8 mouse cellular contexts compared by ENCODE assay signal in the genomic region with DNA sequence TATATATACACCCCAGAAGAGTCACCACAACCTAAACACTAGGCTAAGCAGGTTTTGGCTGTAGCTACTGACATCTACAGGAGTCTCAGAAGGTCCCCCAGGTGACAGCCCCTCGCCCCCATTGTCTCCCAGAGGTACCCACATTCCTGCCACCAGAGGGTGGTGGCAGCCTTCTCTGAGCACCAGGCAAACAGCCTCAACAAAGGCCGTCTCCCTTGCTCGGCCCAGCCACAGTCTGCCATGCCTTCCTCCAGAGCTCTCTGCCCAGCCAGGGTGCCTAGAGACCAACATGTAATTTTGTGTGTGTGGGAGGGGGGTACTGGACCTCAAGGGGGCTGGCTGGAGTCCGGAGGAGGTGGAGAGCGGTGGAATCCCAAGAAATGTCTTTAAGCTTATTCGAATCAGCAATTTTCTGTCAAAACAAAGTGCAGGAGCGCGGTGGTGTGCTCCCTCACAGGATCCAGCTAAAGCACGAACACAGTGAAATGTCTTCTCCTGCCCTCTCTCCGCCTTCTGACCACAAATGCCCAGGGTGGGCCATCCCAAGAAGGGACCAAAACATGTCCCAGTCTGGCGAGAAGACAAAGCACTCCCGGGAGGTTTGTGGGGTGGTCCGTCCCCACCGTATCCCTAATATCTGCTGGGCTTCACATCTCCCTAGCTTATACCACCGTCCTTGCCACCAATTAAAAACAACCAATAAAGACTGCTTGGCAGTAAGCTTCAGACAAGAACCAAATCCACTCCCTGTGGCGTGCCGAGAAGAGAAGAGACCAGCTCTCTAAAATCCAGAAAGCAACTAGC.
DNase-seq lines count a peak whose midpoint lies in the region; ATAC-seq lines count a peak whose summit lies in the region.

No protein-coding gene starts in this region.

- whole genome bisulfite sequencing in embryonic facial prominence, embryonic 13.5 days, result 11% methylated on average over 17 of the region's 17 CpGs
- WGBS in limb, embryonic 11.5 days, result 12% methylated on average over 17 of the region's 17 CpGs
- 20% methylated on average over 17 of the region's 17 CpGs for WGBS in midbrain, embryonic 13.5 days

- intact Hi-C loops in left cerebral cortex, postnatal 4 days (cut with DNase I), result loop anchor here (5.0 kb wide), 1 partner anchor 128 kb away; no protein-coding TSS in a partner anchor
- intact Hi-C loops in heart, postnatal 14 days (cut with DNase I), result loop anchor here (1.0 to 2.0 kb wide), 3 partner anchors 41 to 128 kb away; no protein-coding TSS in a partner anchor

- H3K9me3 ChIP-seq in embryonic facial prominence, embryonic 13.5 days, result no peaks in the 10 kb centered on the region
- H3K9me3 ChIP-seq in limb, embryonic 11.5 days (ENCODE audit: control insufficient read depth, low read length), result no peaks in the 10 kb centered on the region
- no peaks in the 10 kb centered on the region for H3K9me3 ChIP-seq in midbrain, embryonic 13.5 days

- peak overlapping the region; percentile 95 for H3K27ac ChIP-seq in embryonic facial prominence, embryonic 13.5 days
- peak overlapping the region; percentile 94 for H3K27ac ChIP-seq in limb, embryonic 11.5 days (replicated peaks; ENCODE audit: low read depth, low read length)
- H3K27ac ChIP-seq in midbrain, embryonic 13.5 days, result peak overlapping the region; percentile 54

- H3K36me3 ChIP-seq in embryonic facial prominence, embryonic 13.5 days, result no peaks in the 10 kb centered on the region
- no peaks in the 10 kb centered on the region for H3K36me3 ChIP-seq in limb, embryonic 11.5 days (ENCODE audit: control insufficient read depth, insufficient read depth, low read length)
- no peaks in the 10 kb centered on the region for H3K36me3 ChIP-seq in midbrain, embryonic 13.5 days

- ATAC-seq in embryonic facial prominence, embryonic 13.5 days (ENCODE audit: insufficient number of reproducible peaks, insufficient read depth, low FRiP score, low TSS enrichment, low read depth), result no peak; the same call in 1 of the 2 replicates
- ATAC-seq in limb, embryonic 11.5 days (ENCODE audit: insufficient number of reproducible peaks, low FRiP score, low TSS enrichment, low read depth), result no peak
- peak; percentile 65 for ATAC-seq in midbrain, embryonic 13.5 days

- peak; percentile 70 for DNase-seq in left cerebral cortex, postnatal 4 days
- no peak for DNase-seq in left cerebral cortex, adult 18-20 months (ENCODE audit: low spot score in 2 of 2)
- DNase-seq in heart, postnatal 14 days, result peak; percentile 74 to 79
- peak; percentile 88 for DNase-seq in limb, embryonic 11.5 days (ENCODE audit: low spot score)
- peak; percentile 50 to 72 for DNase-seq in urinary bladder, postnatal 36 days (ENCODE audit: low spot score in 2 of 2)
- no peak for DNase-seq in natural killer cell, adult 2 months (ENCODE audit: low spot score in 2 of 2)

- no peaks in the 10 kb centered on the region for H3K27me3 ChIP-seq in embryonic facial prominence, embryonic 13.5 days
- H3K27me3 ChIP-seq in limb, embryonic 11.5 days (ENCODE audit: control insufficient read depth, insufficient read depth, low read length), result no peaks in the 10 kb centered on the region
- H3K27me3 ChIP-seq in midbrain, embryonic 13.5 days, result 0 out of 2 replicates have a peak, but pooled peaks cover 3% of the 10 kb centered on the region

- peaks cover 96% of the 10 kb centered on the region for H3K4me1 ChIP-seq in embryonic facial prominence, embryonic 13.5 days
- peaks cover 67% of the 10 kb centered on the region for H3K4me1 ChIP-seq in limb, embryonic 11.5 days (ENCODE audit: control insufficient read depth, insufficient read depth, low read length)
- H3K4me1 ChIP-seq in midbrain, embryonic 13.5 days (replicated peaks), result peaks cover 47% of the 10 kb centered on the region

- peak overlapping the region; percentile 15 for H3K4me3 ChIP-seq in embryonic facial prominence, embryonic 13.5 days
- no peak overlapping the region for H3K4me3 ChIP-seq in limb, embryonic 11.5 days (ENCODE audit: low read depth, low read length)
- H3K4me3 ChIP-seq in midbrain, embryonic 13.5 days (replicated peaks), result no peak overlapping the region

- peak overlapping the region; percentile 64 for H3K9ac ChIP-seq in embryonic facial prominence, embryonic 13.5 days
- peak overlapping the region; percentile 49 for H3K9ac ChIP-seq in limb, embryonic 11.5 days (ENCODE audit: low read length)
- H3K9ac ChIP-seq in midbrain, embryonic 13.5 days (replicated peaks), result peak overlapping the region; percentile 36; the same call in 1 of the 2 replicates

- peak overlapping the region; percentile 51 for H3K4me2 ChIP-seq in embryonic facial prominence, embryonic 13.5 days
- peak overlapping the region; percentile 36; the same call in 1 of the 2 replicates for H3K4me2 ChIP-seq in limb, embryonic 11.5 days (ENCODE audit: low read depth, severe bottlenecking)
- H3K4me2 ChIP-seq in midbrain, embryonic 13.5 days (replicated peaks), result peak overlapping the region; percentile 35

Comparison
In these comparisons a context has a peak if more than half of its experiments do, and no peak if none do; other contexts are left out.
1. DNase-seq: peak in left cerebral cortex, postnatal 4 days (single experiment), heart, postnatal 14 days (2 of 2), limb, embryonic 11.5 days (single experiment) and urinary bladder, postnatal 36 days (2 of 2); none in left cerebral cortex, adult 18-20 months (0 of 2) and natural killer cell, adult 2 months (0 of 2).
2. Peak in every context shown above with its lines, with median percentiles within 50 percentile points of each other: H3K27ac ChIP-seq, H3K4me2 ChIP-seq and H3K9ac ChIP-seq.